Mouse (Mus musculus): ENCODE measurements around the gene Ccdc50.

GRCm38 (mm10) chr16:27389534-27390282, 1.0 kb downstream of the Ccdc50 start:
- TF ChIP-seq POLR2A (IDR thresholded peaks at IDR 0.05; ENCODE audit: insufficient read depth, low read depth, low read length) (0 out of 2 replicates have a peak, but pooled peaks have one; percentile 20), CTCF (IDR thresholded peaks at IDR 0.05) (no peak), EP300 (IDR thresholded peaks at IDR 0.05; ENCODE audit: insufficient read depth, low read depth, low read length) (no peak)

All from heart, adult 2 months (tissue).